20 mouse cellular contexts compared by ENCODE assay signal in the genomic region with DNA sequence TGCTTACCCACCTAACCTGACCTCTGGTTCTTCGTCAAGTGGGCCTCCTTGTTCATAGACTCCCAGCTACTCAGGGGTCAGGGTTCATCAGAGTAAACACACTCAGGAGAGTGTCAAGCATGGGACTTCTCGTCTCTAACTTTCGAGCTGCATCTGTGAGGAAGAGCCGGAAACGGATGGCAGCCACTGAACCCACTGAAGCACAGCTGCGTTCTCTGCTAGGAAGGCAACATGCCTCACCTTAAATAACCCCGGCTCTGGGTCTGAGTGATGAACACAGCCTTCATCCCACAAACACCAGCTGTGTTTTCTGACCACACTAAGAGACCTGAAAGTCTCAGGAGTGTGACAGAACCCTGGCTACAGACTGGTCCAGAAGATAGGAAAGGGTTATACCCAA. TPM values are rescaled to one million over a fixed set of nuclear protein-coding genes. Genes with fewer than 3 reads are reported as not detected.
DNase-seq lines count a peak whose midpoint lies in the region; ATAC-seq and TF ChIP-seq lines count a peak whose summit lies in the region.
"Had no signal": no experiment of that assay in that cellular context is flagged by ENCODE, and none has a peak within 500 bp of the region (broad histone marks: within the 10 kb centered on the region; RNA-seq: fewer than 3 reads in every experiment).

No protein-coding gene starts in this region.

- no peaks in the 10 kb centered on the region for H3K27me3 ChIP-seq in cerebellum, adult 2 months (ENCODE audit: control insufficient read depth, insufficient read depth, low read length)
- H3K27me3 ChIP-seq in intestine, embryonic 15.5 days (replicated peaks), result no peaks in the 10 kb centered on the region
- peaks cover 2% of the 10 kb centered on the region; the same call in 1 of the 2 replicates for H3K27me3 ChIP-seq in heart, embryonic 12.5 days (replicated peaks)
- H3K27me3 ChIP-seq: embryonic facial prominence, embryonic 12.5 days; kidney, embryonic 15.5 days had no signal

- no peak for TF ChIP-seq CTCF in cerebellum, adult 2 months (IDR thresholded peaks at IDR 0.05; ENCODE audit: borderline replicate concordance, insufficient read depth, low read depth, low read length)

- peak; percentile 90 for ATAC-seq in granulocyte monocyte progenitor cell, adult 5-6 weeks (replicated peaks; ENCODE audit: poor library complexity, severe bottlenecking)
- no peak for ATAC-seq in intestine, embryonic 15.5 days
- ATAC-seq in heart, embryonic 12.5 days (ENCODE audit: insufficient number of reproducible peaks, low FRiP score), result no peak

- TF ChIP-seq POLR2A in cerebellum, adult 2 months (IDR thresholded peaks at IDR 0.05; ENCODE audit: borderline replicate concordance, insufficient read depth, low read length), result no peak

- no peak overlapping the region for H3K4me3 ChIP-seq in cerebellum, adult 2 months (replicated peaks; ENCODE audit: insufficient read depth, low read depth, low read length)
- no peak overlapping the region for H3K4me3 ChIP-seq in intestine, embryonic 15.5 days (replicated peaks)
- H3K4me3 ChIP-seq in heart, embryonic 12.5 days, result no peak overlapping the region
- H3K4me3 ChIP-seq: embryonic facial prominence, embryonic 12.5 days; kidney, embryonic 15.5 days; layer of hippocampus, adult 2 months; megakaryocyte, embryonic 14.5 days had no signal

- no peaks in the 10 kb centered on the region for H3K4me1 ChIP-seq in cerebellum, adult 2 months (ENCODE audit: control insufficient read depth, insufficient read depth, low read length)
- H3K4me1 ChIP-seq in intestine, embryonic 15.5 days (replicated peaks), result no peaks in the 10 kb centered on the region
- H3K4me1 ChIP-seq in heart, embryonic 12.5 days (replicated peaks), result peaks cover 4% of the 10 kb centered on the region
- H3K4me1 ChIP-seq: embryonic facial prominence, embryonic 12.5 days; kidney, embryonic 15.5 days had no signal

- H3K9ac ChIP-seq in intestine, embryonic 15.5 days, result no peak overlapping the region
- no peak overlapping the region for H3K9ac ChIP-seq in heart, embryonic 12.5 days
- H3K9ac ChIP-seq: embryonic facial prominence, embryonic 12.5 days; kidney, embryonic 15.5 days had no signal

- no peak overlapping the region for H3K27ac ChIP-seq in cerebellum, adult 2 months (ENCODE audit: insufficient read depth, low read length)
- H3K27ac ChIP-seq in intestine, embryonic 15.5 days, result no peak overlapping the region
- H3K27ac ChIP-seq in heart, embryonic 12.5 days (ENCODE audit: poor library complexity, severe bottlenecking), result no peak overlapping the region
- H3K27ac ChIP-seq: embryonic facial prominence, embryonic 12.5 days; kidney, embryonic 15.5 days; layer of hippocampus, adult 2 months had no signal

- H3K9me3 ChIP-seq in intestine, embryonic 15.5 days, result no peaks in the 10 kb centered on the region
- no peaks in the 10 kb centered on the region for H3K9me3 ChIP-seq in heart, embryonic 12.5 days (replicated peaks)
- H3K9me3 ChIP-seq: embryonic facial prominence, embryonic 12.5 days; kidney, embryonic 15.5 days; megakaryocyte, embryonic 14.5 days had no signal

- DNase-seq in spleen, adult 12 weeks (ENCODE audit: low spot score), result peak; percentile 4
- no peak for DNase-seq in spleen, postnatal 14 days (ENCODE audit: low spot score in 2 of 2)
- DNase-seq in spleen, postnatal 36 days (ENCODE audit: low spot score in 2 of 2), result peak; percentile 59 to 62
- peak; percentile 77 for DNase-seq in thymus, postnatal 4 days
- DNase-seq in cerebellum, adult 2 months, result no peak
- DNase-seq: cerebellum, postnatal 36 days; gastrocnemius, postnatal 25 days; heart, postnatal 4 days; lung, adult 18-20 months; right cerebral cortex, adult 18-20 months had no signal

- H3K36me3 ChIP-seq in intestine, embryonic 15.5 days, result no peaks in the 10 kb centered on the region
- H3K36me3 ChIP-seq in heart, embryonic 12.5 days, result no peaks in the 10 kb centered on the region
- H3K36me3 ChIP-seq: embryonic facial prominence, embryonic 12.5 days; kidney, embryonic 15.5 days had no signal

- 89% methylated on average over 7 of the region's 7 CpGs for WGBS in cerebellum, adult 2 months
- WGBS in intestine, embryonic 15.5 days, result 65% methylated on average over 7 of the region's 7 CpGs
- WGBS in heart, embryonic 12.5 days, result 79% methylated on average over 7 of the region's 7 CpGs

- H3K4me2 ChIP-seq in intestine, embryonic 15.5 days (replicated peaks), result no peak overlapping the region
- no peak overlapping the region for H3K4me2 ChIP-seq in heart, embryonic 12.5 days
- H3K4me2 ChIP-seq: embryonic facial prominence, embryonic 12.5 days; heart, embryonic 11.5 days; kidney, embryonic 15.5 days had no signal

RNA-seq across cellular contexts. Expression of a gene that starts 10.0 kb away (rescaled TPM):
- 0.13 and 0.17 TPM in 2 replicates for total RNA-seq in granulocyte monocyte progenitor cell, adult 5-6 weeks (2014; fragmentation: Nextera tagmentation)
- 0.82 and 1.1 TPM in 2 replicates for total RNA-seq in granulocyte monocyte progenitor cell, adult 5-6 weeks (2017)
- polyA plus RNA-seq in cerebellum, adult 2 months (2012; rRNA removed), result 0.05 TPM in 1 of 2 replicates, not detected in the other
- not detected in 2 replicates for polyA plus RNA-seq in intestine, embryonic 15.5 days (2015; fragmentation: Nextera tagmentation; extraction: Ambion mirVana)
- not detected in 2 replicates for polyA plus RNA-seq in heart, embryonic 12.5 days (2016; fragmentation: Nextera tagmentation; extraction: Ambion mirVana)
- total RNA-seq: heart, postnatal 4 days; layer of hippocampus, adult 2 months; monocyte, adult 5-6 weeks had no signal
- polyA plus RNA-seq: embryonic facial prominence, embryonic 12.5 days; heart, embryonic 11.5 days; limb, embryonic 14.5 days had no signal

RNA-seq across cellular contexts. Expression of a gene that starts 37.8 kb away (rescaled TPM):
- not detected in 2 replicates for total RNA-seq in granulocyte monocyte progenitor cell, adult 5-6 weeks (2014; fragmentation: Nextera tagmentation)
- not detected in 2 replicates for total RNA-seq in granulocyte monocyte progenitor cell, adult 5-6 weeks (2017)
- 38.2 and 46.0 TPM in 2 replicates for polyA plus RNA-seq in cerebellum, adult 2 months (2012; rRNA removed)
- polyA plus RNA-seq in intestine, embryonic 15.5 days (2015; fragmentation: Nextera tagmentation; extraction: Ambion mirVana), result not detected in 2 replicates
- polyA plus RNA-seq in heart, embryonic 12.5 days (2016; fragmentation: Nextera tagmentation; extraction: Ambion mirVana), result 0.17 and 0.27 TPM in 2 replicates
- total RNA-seq: gastrocnemius, postnatal 25 days; heart, postnatal 4 days; monocyte, adult 5-6 weeks had no signal
- polyA plus RNA-seq: embryonic facial prominence, embryonic 12.5 days; kidney, embryonic 15.5 days; limb, embryonic 14.5 days had no signal

RNA-seq across cellular contexts. Expression of a gene that starts 44.8 kb away (rescaled TPM):
- 0.30 TPM in 1 of 2 replicates, not detected in the other for total RNA-seq in granulocyte monocyte progenitor cell, adult 5-6 weeks (2014; fragmentation: Nextera tagmentation)
- not detected in 2 replicates for total RNA-seq in granulocyte monocyte progenitor cell, adult 5-6 weeks (2017)
- 0.92 and 1.1 TPM in 2 replicates for polyA plus RNA-seq in cerebellum, adult 2 months (2012; rRNA removed)
- polyA plus RNA-seq in intestine, embryonic 15.5 days (2015; fragmentation: Nextera tagmentation; extraction: Ambion mirVana), result 19.6 and 20.5 TPM in 2 replicates
- polyA plus RNA-seq in heart, embryonic 12.5 days (2016; fragmentation: Nextera tagmentation; extraction: Ambion mirVana), result 0.14 and 0.19 TPM in 2 replicates

Comparison
In these comparisons a context has a peak if more than half of its experiments do, and no peak if none do; other contexts are left out.
1. DNase-seq: peak in spleen, adult 12 weeks (single experiment), spleen, postnatal 36 days (2 of 2) and thymus, postnatal 4 days (single experiment); none in spleen, postnatal 14 days (0 of 2) and cerebellum, adult 2 months (0 of 2).
2. RNA of a gene that starts 37.8 kb away (polyA plus RNA-seq): 38.2 to 46.0 TPM in cerebellum, adult 2 months; 0.17 to 0.27 TPM in heart, embryonic 12.5 days and not detected in intestine, embryonic 15.5 days; every median in the first group is over 10 times any median in the second.